Mouse (Mus musculus) MEL (cell line): Measurements from ENCODE around the gene Tcf21. TPM values are rescaled to one million over a fixed set of nuclear protein-coding genes. Genes with fewer than 3 reads are reported as not detected.

Experiments used
- polyA plus RNA-seq, 2 experiments: library from polyadenylated mRNA; stranded (reverse) in 1 of 2; unstranded in 1 of 2; fragments of >175 nt in 1 of 2; fragments of >200 nt in 1 of 2; gene quantifications; 2 replicates each; pipeline versions ENCODE4 v1.2.1 to v1.2.4; 2012; ENCODE audit warnings: low replicate concordance in 2 of 2, low read depth in 1 of 2; ENCODE audit not compliant: insufficient read length in 2 of 2, insufficient read depth in 1 of 2, missing spikeins in 1 of 2
- total RNA-seq: library from RNA; depleted of rRNA; stranded (reverse); fragments of 300-350 nt; gene quantifications from 2 replicates; pipeline ENCODE4 v1.2.3, GENCODE M21; 2012; rRNA removed

Gene Tcf21
- total and polyA plus RNA-seq, 3 experiments: not detected

Other genes with a start within 250 kb of the Tcf21 start
- gene Slc2a12, start 175.2 kb downstream of the Tcf21 start, total RNA-seq: 0.26 and 0.35 TPM in 2 replicates
- gene Slc2a12, start 175.2 kb downstream of the Tcf21 start, polyA plus RNA-seq: under 1 TPM in 1 of 2 experiments, not detected in 1; 0.01 TPM
- 36.6 and 47.1 TPM in 2 replicates for gene Tbpl1, start 88.2 kb downstream of the Tcf21 start, total RNA-seq
- gene Tbpl1, start 88.2 kb downstream of the Tcf21 start, polyA plus RNA-seq: 10 to 100 TPM in 1 of 2 experiments, not detected in 1; 41.8 TPM